Mouse (Mus musculus): ENCODE data around the gene Olfr160.

Olfr160 gene

DNA sequence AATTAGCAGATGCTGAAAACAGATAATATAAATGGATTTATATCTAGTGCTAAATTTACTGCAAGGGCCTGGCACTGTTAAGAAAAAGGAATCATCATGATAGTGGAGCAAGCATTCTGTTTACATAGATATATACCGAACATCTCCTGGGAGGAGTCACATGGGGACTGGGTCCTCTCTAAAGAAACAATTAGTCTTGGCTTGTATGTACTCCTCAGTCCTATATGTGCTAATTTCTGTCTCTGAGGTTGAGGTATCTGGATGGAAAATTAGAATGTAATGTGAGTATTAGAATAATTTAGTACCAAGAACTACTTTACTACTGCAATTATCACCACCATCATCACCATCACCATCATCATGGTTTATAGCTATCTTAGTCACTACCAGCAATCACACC lies at the start of gene Olfr160:
Gene Olfr160 (minus strand): TSS at position 101 of the 400 bp plus-strand sequence.
- no peak for DNase-seq

DNA sequence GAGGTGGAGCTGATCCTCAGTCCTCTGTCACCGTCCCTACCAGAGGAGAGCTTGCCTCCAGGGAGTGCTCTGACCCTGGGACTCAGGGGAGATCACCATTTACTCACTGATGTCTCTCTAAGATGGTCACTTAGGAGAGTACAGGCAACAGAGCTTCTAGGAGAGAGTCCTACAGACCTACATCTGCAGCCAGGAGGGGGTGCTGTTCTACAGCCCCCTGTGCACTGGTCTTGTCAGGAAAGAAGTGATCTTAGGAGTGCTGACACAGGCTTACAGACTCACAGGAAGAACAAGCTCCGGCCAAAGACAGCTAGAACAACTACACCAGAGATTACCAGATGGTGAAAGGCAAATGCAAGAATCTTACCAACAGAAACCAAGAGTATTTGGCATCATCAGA lies 46.5 kb upstream of the Olfr160 start:
- DNase-seq = no peak

DNA sequence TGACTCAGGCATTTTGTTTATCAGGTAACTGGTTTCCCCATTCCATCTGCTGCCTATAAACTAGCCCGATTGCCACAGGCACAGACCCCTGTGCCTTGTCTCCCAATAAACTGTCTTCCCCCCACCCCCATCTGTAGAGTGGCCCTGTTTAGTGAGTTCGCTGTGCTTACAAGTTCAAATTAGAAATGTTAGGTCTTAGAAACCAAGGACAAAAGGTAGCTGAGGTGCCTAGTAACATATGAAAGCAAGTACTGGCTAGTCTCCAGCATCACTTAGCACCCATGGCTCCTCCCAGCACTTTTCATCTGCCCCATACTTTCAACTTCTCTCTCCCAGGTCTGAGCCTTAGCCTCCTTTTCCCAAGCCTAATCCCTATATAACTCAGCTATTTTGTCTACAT lies 45.7 kb upstream of the Olfr160 start:
- no peak for DNase-seq

DNA sequence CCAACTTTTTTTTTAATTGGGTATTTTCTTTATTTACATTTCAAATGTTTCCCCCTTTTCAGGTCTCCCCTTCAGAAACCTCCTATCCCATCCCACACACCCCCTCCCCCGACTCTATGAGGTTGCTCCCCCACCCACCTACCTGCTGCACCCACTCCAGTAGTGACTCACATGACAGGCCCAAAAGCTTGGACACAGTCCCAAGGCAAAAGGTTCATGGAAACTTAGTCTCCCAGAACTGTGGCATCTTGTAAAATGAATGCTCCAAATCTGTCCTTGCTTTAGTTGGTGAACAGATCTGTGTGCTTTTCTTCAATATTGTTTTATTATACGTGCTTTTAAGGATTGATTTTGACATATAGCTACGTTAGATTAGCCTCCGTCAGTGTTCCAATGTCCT lies 36.0 kb upstream of the Olfr160 start:
- no peak for DNase-seq

DNA sequence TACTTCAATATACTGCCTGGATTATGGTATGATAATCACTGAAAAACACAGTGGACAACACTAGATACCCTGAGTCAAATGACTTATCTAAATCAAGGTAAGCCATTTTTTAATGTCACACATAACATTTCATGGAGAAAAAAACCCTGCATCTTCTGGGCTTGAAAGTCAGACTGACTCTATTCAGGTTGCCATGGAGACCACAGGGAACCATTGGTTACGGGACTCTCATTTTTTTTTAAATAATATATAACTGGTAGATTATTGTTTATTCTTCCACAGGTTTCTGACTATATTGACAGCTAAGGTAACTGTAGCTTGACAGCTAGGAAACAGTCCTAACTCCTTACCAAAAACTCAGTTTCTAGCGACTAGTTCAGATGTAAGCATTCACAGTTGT lies 35.4 kb upstream of the Olfr160 start:
- no peak for DNase-seq

DNA sequence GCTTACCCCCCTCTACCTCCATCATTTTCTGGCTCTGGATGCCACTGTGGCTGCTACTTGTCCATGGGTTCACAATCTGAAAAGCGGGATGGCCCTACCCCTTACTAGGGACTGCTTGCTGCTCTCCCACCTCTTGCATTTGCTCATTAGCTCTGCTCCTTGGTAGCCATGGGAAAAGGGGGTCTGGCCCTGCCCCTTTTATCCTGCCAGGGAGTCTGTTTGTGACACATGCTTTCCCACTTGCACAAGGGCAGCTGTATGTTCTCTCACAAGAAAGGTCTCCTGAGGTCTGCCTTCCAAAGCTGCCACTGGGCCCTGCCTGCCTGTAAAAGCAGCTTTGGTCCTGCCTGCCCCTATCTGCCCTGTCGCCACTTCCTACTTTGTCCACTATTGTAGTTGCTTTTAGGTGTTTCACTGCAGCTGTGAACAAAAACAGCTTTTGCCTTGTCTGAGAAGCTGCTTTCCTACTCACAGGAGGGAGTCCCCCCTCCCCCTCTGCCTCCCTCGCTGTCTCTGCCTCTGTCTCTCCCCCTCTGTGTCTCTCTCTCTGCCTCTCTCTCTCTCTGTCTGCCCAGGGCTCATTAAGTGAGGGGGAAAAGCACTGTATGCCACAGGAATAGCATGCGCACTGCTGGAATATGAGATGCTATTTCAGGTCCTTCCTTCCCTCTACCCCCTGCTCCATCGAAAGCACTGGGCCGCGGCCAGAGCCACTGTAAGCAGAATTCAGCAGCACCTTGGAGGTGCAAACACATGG lies 34.4 kb upstream of the Olfr160 start:
- no peak for DNase-seq

DNA sequence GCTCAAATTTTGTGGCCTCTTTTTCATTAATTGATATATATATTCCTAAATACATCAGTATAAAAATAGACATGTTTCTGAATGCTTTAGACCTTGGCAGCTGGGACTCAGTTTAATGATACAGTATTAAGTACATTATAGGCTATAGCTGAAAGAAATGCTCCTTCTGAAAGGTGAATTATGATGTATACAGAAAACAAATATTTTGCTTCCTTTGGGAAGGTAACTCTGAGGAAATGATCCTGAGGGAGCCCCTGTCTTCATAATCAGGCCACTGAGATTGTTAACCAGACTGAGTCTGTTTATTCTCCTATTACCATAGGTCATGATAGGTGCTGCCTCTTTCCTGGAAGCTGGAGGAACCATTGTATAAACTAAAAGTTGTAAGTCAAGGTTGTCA lies 28.8 kb upstream of the Olfr160 start, which contains the start of gene Olfr874:
Gene Olfr874 (plus strand): TSS at position 301 of the 400 bp plus-strand sequence.
- DNase-seq = no peak

DNA sequence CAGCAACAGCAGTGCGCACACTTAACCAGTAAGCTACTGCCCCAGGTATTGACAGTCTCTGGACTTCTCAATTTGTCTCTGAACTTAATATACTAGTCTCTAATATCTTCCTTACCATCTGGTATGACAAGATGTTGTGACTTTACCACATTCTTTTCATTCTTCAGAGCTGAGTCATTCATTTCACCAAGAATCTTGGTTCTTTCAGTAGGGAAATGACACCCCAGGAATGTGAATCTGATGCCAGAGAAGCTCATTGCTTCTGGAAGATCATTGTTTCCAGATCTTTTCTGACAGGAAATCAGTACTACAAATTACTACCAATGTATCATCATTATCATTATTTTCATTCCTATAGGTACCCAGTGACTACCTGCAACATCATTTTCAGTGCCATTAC lies 18.3 kb upstream of the Olfr160 start:
- DNase-seq = no peak

DNA sequence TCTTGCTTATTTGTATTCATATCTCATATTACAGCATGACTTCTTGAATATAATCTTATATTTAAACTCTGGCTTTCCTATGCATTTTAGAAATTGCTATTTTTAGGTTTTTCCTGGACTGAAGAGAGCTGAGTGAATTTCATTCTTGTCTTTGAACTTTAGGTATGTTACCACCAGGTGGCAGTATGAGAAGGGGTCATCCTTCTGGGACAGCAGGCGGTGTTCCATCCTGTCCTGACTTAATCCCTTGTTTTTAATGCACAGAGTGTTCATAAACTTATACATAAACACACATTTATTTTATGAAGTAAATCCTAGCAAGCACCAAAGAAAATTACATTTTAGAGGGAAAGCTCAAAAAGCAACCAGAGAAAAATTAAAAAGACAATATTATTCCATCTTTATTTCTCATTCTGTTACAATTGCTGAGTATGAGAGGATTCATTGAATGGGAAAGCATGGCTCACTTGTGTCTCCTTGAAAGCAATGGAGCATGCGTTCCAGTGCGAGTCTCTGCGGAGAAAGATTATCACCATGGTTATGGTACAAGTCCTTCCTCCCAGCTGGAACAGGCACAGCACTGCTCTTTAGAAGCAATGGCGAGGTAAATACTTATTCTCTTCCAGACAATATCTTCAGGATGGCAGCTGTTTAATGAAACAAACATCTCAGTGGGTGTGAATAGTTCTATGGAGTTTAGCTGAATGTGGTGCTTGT lies 25.9 kb downstream of the Olfr160 start:
- peak; percentile 24 for DNase-seq

DNA sequence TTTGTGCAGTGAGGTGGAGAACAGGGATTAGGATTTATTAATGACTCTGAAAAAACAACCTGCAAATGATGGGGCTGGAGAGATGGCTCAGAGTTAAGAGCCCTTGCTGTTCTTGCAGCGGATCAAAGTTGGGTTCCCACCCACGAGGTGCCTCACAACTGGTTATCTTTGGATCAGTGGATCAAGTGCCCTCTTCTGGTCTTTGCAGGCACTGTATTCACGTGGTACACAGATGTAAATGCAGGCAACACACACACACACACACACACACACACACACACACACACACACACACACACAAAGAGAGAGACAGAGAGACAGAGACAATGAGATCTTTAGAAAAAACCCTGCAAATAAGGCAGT lies 28.1 kb downstream of the Olfr160 start:
- no peak for DNase-seq

DNA sequence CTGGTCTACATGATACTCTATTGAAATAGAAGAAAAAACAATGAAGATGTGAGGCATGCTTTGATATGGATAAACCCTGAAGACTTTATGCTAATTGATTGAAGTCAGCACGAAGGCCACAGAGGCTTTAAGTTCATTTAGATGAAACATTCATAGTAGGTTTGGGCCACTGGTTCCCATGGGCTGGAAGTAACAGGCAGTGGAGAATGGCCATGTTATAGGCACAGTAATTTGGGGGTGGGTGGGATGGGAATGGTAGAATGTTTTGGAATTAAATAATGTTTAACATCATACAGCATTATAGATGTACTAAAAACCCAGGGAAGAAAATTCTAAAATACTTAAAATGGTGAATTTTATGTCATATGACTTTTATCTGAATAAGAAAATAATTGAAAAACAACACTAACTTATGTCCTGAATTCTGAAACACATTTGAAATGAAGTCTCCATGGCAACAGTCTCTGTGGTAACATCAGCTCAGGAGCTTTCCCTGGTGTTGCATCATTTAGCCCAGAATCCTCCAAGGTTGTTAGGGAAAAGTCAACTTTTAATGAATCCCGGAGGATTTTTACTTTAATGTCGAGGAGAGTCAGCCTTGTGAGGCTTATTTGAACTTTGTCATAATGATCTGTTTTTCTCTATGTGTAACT lies 28.6 kb downstream of the Olfr160 start:
- no peak for DNase-seq

DNA sequence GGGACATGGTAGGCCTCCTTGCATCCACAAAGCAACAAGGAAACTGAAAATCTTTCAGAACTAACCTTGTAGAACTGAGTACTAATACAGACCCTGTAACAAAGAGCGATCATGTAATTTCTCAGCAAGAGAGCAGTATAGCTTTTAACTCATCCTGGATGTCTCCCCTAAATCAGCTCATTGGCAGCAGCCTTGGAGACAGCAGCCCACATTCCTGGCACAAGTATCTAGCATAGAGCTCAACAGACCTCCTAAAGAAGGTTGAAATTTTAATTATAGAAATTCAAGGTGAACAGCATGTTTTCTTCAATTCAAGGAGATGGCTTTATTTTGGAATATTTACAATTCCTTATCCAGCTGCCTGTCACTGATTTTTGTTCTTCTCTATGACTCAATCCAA lies 34.9 kb downstream of the Olfr160 start:
- no peak for DNase-seq

DNA sequence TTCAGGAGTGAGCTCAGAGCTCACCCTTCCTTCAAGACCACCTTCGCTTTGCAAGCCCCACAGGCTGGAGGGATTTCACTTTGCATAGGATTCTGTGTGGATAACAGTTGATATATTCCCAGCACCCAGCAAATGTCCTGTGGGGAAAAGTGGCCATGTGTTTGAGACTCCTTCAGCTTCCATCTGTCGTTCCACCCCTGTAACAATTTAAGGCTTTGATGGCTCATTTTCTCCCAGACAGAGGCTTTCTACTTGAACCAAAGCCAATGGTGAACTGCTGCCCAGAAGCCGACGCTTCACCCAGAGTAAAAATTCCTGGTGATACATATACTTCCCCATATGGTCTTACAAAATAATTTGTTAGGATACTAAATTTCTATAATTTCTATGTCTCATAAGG lies 40.8 kb downstream of the Olfr160 start:
- no peak for DNase-seq

DNA sequence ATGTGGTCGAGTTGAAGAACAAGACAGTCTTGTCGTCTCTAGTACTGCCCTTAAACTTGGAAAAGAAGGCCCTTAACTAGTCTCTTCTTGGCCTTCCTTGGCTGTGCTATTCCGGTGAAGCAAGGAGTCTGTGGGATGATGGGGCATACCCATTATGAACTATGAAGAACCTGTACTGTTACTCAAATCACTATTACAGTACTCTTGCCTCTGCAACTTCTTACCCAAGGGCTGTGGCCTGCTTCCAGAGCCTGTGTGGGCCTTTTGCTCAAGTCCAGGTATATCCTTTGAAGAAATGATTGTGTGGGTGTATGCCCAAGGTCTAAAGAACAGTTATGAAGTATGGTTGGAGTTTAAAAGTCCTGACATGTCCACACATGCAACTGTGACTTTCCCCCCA lies 45.8 kb downstream of the Olfr160 start:
- no peak for DNase-seq

DNA sequence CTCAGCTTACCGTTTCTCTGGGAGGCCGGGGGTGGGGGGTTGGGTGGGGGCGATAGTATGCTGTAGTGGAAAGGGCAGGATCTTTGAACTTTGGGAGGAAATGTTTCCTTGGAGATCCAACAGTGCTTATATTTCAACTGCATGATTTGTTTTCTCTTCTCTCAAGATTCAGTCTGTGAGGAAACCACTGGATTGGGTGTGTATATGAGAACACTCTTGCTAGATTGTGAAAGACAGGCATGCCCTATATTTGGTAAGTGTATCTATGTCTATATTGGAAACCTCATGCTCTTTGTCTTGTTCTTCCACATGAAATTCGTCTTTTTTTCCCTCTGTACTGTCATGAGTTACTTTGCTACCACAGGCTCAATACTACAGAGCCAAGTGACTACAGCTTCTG lies 46.4 kb downstream of the Olfr160 start:
- DNase-seq = no peak

DNA sequence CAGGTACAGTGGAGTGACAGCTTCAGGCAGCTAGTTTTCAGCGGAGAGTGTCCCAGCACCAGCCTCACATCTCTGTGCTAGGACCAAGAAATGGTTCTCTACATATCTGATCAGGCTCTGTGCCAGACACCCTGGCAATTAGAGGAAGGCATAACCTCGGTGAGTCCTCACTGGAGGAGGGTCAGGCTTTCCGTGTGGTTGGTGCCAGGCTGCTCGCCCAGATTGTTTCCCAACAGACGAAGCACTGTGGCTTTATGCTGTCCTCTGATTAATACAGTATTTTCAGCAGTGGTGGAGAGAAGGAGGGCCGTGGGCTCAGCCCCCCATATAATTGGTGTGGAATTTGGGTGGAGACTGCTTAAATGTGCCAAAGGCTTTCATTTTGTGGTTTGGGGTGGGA lies 46.9 kb downstream of the Olfr160 start, which contains the start of gene Panx3:
Gene Panx3 (minus strand): TSS at position 121 of the 400 bp plus-strand sequence.
- DNase-seq = no peak

DNA sequence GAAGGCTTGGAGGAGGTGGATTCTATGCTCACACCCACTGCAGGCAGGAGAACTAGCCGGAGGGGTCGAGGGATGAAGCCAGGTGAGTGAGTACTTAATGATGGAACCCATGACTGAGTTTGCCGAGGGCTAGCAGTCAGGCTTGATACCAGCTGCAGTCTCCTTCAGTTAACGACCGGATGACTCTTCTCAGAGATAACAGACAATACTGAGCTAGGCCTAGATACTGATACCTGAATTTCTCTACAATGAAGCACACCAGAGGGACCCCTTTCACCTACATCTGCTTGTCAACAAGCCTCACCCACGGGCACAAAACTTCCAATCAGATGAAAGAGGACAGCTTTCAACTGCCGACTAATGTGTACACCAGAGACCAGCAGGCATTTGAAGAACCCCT lies 50.0 kb downstream of the Olfr160 start:
- no peak for DNase-seq

DNA sequence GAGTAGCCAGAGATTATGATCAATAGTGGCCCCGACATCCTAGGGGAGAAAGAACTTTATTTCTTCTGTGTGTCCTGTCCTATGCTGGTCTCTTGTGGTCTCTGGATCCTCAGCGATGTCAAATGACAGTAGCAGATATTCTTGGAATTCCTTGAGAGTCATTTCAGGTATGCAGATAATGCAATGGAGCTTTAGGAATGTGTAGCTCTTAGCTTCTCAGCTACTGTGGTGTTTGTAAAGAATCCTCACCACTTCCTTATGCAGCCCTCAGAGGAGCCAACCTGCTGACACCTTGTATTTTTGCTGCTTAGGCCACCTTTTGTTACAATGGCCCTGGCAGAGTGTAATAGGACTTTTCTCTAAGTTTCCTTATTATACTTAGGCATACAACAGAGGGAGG lies 51.4 kb downstream of the Olfr160 start:
- no peak for DNase-seq

DNA sequence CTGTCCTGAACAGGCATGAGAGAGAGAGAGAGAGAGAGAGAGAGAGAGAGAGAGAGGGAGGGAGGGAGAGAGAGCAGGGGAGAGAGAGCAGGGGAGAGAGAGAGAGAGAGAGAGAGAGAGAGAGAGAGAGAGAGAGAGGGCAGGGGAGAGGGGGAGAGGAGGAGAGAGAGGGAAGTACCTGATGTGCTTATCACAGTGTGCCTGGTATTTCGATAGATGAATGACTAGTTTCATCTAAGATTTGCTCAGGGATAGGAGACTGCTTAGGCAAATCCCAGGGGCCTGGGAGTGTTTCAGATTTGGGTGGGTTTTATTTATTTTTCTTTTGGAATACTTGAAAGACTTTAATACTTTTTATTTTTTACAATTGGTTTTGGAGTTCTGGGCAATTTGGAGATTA lies 52.8 kb downstream of the Olfr160 start:
- DNase-seq = no peak

DNA sequence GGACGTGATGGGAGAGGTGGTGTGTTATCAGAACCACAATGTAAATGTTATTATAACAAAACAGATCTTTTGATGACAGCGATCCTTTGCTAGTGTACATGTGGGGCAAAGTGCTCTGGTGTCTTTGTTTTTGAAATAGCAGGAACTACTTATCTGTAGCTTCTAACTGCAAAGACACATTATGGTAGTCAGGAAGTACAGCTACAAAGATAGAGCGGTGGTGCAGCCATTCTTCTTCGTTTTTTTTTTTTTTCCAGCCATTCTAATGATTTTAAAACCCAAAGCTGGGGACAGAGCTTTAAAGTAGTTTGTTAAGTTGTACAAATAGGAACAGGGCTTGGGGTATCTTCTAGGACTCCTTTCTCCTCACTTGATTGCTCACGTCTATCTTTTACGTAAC lies 56.6 kb downstream of the Olfr160 start:
- DNase-seq = no peak

Measured in lung, postnatal 36 days (tissue).